Mouse (Mus musculus): ENCODE results near the gene Adcy2.

Gene Adcy2

GRCm38 (mm10) chr13:68820858-68821579, 178.3 kb downstream of the Adcy2 start:
- no peak for DNase-seq

- DNase-seq = no peak
Observed at GRCm38 (mm10) chr13:68815704-68816477, 183.4 kb downstream of the Adcy2 start.

- no peak for DNase-seq
Observed at GRCm38 (mm10) chr13:68811185-68811584, 188.2 kb downstream of the Adcy2 start.

DNA sequence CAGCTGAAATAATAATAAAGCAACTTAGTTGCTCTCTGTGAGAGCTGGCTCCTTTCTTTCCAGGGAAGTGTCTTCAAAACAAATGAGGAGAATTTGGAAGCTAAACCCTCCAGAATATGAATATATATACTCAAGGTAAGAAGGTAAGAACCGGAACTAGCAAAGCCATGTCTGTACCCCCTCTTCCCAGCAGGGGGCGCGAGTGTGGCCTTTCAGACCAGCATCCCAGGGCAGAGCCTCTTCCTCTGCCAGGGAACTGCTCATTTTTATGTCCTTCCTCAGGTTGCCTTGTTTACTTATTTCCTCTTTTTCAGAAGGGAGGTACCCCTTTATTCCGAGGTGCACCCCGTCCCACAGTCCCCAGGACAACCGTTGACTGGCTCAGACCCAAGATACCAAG, 199.6 kb downstream of the Adcy2 start:
- no peak for DNase-seq

DNA sequence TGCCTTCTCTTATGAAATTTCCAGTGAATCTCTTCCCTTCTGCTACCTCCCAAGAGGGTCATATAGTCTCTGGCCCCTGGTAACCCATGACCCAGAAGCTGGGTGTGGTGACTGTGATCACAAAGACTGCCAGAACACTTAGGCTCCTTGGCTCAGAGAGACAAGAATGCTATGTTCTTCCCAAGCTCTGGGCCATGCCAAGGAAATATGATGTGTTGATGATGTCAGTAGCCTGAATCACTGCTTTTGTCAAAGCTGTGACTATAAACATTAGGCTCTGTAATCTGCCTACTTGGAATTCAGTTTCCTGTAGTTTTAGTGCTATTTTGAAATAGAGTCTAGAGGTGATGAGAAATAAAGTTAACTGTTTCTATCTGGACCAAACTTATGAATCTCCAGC, 206.1 kb downstream of the Adcy2 start:
- no peak for DNase-seq

DNA sequence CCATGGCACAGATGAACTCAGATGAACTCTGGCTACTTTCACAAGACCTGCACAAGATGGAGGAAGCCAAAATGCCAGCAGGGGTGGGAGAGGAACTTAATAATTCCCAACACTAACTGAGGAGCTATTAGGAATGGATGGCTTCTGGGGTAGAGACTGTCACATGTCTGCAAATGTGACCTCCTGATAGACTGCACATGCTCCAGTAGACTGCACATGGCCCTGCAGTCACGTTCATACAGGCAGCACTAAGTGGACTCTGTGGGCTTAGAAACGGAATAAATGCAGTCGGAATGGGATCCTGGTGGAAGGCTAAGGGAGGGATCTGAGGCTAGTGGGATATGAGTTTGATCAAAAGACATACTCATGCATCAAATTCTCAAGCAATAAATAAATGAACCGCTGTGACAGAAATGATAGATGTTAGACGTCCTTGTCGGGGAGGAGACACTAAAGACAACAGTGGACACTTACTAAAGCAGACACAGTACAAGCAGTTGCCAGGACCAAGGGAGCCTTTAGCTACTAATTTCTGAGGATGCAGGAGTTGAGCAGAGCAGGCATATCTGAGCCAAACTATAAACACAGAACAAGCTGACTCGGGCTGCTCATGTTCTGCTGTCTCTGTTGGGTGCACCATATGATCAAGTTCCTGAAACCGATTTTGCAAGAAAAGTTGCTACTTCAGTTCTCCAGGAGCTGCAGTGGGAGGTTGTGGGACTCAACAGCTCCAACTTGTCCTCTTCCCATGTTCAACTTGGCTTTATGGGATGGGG, 211.9 kb downstream of the Adcy2 start:
- DNase-seq = no peak

GRCm38 (mm10) chr13:68783096-68783495, 216.2 kb downstream of the Adcy2 start:
- no peak for DNase-seq

DNA sequence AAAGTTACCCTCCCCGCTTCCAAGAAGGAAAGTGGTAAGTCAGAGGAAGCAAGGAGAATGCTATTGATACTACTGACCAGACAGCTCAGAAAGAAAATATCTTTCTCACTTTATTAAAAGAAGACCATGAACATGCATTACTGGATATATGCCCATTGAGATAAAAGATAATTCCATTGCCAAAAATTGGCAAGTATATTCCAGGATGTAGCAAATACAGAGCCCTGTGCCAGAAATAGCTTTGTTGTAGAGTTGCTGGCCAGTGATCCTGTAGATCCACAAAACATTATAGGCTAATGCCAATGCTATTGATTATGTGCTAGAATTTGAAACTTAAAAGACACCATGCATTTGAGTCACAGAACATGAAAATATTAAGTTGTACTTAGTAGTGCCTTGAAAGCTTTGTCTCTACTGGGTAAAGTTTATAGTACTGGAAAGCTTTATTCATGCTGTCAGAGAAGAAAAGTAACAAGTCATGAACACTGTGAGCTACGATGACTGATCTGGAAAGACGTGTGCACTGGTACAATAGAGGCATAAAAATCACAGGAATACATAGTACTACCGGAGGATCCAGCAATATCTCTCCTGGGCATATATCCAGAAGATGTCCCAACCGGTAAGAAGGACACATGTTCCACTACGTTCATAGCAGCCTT, 221.2 kb downstream of the Adcy2 start:
- no peak for DNase-seq

DNA sequence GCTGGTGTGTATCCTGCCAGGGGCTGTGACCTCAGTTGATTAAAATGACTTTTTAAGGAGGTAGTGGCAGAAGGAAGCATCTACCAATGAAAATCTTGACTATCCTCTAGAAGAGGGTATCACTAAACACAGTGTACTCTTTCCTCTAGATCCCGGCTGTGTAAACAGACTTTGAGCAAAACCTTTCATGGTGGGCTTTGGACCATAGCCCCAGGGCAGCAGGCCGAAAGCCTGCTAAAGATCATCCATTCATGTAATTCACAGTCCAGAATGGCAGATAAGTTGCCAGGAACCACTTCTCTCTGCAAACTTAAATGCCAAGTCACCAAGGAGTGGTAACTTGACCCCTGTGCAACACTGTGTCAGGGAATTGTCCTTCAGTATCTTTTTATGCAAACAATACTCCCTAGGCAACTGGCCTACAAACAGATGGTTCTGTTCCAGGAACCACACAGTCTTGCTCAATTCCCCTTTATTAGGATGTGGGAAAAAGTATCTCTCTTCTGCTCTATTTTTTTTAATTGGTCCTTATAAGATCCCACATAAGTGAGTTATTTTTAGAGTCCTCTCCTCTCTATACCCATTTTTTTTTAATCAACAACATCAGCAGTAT, 225.6 kb downstream of the Adcy2 start:
- DNase-seq = no peak

GRCm38 (mm10) chr13:68768588-68768987, 230.8 kb downstream of the Adcy2 start:
- no peak for DNase-seq

DNA sequence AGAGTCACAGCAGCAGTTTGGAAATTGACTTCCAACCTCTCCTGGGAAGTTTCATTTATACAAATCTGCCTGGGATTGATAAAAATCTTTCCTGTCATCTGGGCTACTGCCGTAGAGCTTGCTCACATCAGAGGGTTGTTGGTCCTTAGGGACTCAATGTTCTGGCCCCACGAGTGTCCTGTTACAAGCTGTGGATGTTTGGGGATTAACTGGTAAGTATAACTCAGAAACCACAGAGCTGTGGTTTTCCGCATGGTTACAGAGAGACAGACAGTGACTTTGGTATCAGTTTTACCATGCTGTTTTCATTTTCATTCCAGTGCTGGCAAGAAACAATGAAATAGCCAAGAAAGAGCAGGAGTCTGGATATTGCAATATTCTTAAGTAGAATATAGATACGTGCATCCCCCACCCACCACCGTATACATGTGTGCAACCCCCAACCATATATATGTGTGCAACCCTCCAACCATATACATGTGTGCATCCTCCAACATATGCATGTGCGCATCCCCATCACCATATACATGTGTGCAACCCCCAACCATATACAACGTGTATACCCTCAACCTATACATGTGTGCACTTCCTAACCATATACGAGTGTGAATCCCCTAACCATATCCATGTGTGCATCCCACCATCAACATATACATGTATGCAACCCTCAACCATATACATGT, 233.3 kb downstream of the Adcy2 start:
- no peak for DNase-seq

- DNase-seq = no peak
Observed at GRCm38 (mm10) chr13:68764614-68765013, 234.7 kb downstream of the Adcy2 start.

DNA sequence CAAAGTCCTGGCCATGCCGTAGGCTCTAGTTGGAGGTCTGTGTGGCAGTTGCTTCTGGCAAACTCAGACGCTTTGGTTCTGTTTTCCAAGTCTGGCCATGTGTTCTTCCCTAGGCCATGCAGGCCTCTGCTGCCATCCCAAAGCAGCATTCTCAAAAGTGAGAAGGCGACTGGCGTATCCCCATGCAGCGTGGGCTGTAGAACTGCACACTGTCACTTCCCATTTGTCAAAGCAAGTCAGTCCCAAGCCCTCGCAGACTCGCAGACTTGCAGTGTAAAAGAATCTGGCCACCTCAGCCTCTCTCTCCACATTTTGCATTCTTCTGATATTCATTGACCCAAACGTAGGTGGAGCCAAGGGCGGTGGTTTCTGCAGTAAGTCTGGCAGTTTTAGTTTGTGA, 249.5 kb downstream of the Adcy2 start:
- no peak for DNase-seq

DNA sequence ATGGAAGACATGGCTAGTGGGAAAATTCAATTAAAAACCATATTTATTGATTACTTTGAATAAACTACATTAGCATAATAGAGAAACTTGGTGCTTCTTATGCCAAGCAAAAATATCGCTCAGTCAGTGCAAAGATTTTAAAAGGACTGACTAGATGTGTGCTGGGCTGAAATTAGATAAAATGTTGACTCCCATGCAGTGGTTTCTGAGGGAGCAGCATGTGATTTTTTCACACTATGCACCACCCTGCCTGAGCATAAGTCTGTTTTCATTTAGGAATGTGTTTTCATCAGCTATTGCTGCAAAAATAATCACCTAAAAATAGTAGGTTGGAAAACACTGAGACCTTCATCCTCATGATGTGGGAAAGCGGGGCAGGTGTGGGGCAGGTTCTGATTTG, 250.0 kb downstream of the Adcy2 start:
- no peak for DNase-seq

DNA sequence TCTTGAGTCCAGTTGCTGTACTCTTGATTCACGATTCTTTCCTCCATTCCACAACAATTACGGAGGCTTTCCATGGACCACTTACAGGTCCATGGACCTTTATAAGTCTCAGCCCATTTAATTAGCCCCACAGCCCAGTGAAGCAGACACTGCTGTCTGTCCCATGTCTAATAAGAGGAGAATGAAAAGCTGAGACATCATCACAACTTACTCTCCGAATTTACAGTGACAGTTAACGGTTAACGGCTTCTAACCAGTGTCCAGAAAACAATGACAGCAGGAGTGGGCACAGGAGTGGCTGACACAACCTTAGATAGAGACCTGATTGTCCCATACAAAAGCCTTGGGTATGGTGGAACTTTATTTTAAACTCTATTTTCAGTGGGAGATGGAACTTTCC, 253.9 kb downstream of the Adcy2 start:
- DNase-seq = no peak

DNA sequence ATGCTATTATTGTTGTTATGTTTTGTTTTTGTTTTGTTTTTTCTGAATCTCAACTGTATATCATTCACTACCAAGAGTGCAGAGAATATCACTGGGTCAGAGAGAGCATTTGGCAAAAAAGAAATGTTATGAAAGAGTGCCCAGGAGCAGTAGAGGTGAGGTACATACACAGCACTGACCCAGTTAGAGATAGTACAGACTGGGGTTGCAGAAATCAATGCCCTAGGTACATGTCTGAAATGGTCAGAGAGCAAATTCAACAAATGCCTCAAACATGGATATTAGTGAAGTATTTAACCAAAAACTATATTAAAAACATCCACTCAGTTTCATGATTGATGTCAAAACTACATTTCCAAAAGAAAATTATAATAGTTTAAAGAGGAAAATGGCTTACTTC, 286.7 kb downstream of the Adcy2 start:
- DNase-seq = no peak

DNA sequence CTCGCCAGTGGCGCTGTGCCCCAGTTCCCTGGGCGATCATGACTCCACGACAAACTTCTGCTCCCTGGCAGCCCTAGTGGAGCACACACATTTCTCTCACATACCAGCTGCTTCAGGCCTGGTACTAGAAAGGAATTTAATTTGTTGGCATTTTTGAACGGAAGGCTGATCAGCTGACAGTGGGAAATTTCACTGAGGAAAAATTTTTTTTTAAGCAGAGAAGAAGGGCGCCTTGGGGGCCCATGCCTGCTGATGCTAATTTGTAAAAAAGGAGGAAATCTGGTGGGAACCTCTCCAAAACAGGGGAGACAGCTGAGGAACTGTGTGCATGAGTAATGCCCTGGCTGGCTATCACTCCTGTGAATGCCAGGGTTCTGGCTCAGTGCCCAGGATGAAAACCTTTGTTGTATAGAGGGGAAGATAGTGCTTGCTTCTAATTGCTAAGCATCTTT, 292.0 kb downstream of the Adcy2 start:
- DNase-seq = no peak

- DNase-seq = no peak
Observed at GRCm38 (mm10) chr13:68684919-68685318, 314.4 kb downstream of the Adcy2 start.

- no peak for DNase-seq
Observed at GRCm38 (mm10) chr13:68680429-68680828, 318.9 kb downstream of the Adcy2 start.

DNA sequence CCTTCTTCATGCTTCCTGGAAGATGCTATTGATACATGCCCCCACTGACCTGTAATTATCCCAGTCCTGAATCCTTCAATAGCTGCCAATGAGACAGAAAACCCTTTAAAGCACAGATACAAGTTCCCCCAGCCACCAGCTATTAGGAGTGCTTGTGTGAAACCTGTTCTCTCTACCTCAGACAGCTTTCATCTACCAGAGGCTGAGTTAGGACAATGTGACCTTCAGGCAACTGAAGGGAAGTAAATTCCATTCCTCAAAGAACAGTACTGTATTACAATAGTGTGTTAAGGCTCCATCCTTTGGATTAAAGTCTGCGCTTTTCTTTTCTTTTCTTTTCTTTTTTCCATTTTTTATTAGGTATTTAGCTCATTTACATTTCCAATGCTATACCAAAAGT, 356.6 kb downstream of the Adcy2 start:
- no peak for DNase-seq

- DNase-seq = no peak
Observed at GRCm38 (mm10) chr13:68627041-68627440, 372.3 kb downstream of the Adcy2 start.

- no peak for DNase-seq
Observed at GRCm38 (mm10) chr13:68622792-68623191, 376.5 kb downstream of the Adcy2 start.
